Mouse (Mus musculus) ovary, adult 18-20 months (tissue): Measurements from ENCODE around the gene Nell1.

ENCODE experiments used
- DNase-seq: peaks from one replicate; pipeline ENCODE4 v3.0.0; 2022; ENCODE audit warnings: low spot score, mixed read lengths

Nell1 gene

GRCm38 (mm10) chr7:50551426-50551825 lies 576.8 kb downstream of the Nell1 start:
- no peak for DNase-seq

GRCm38 (mm10) chr7:50562708-50563107 lies 588.0 kb downstream of the Nell1 start:
- no peak for DNase-seq

GRCm38 (mm10) chr7:50573841-50574240 lies 599.2 kb downstream of the Nell1 start:
- no peak for DNase-seq

GRCm38 (mm10) chr7:50588642-50589424 lies 614.2 kb downstream of the Nell1 start:
- peak; percentile 1 for DNase-seq

- no peak for DNase-seq
These were observed 624.2 kb downstream of the Nell1 start, which contains the start of gene 4933405O20Rik for GRCm38 (mm10) chr7:50598890-50599289. TSS of gene 4933405O20Rik (plus strand) at chr7:50599190.

- no peak for DNase-seq
These were observed 639.4 kb downstream of the Nell1 start for GRCm38 (mm10) chr7:50614101-50614500.

- no peak for DNase-seq
These were observed 654.5 kb downstream of the Nell1 start for GRCm38 (mm10) chr7:50629186-50629585.

GRCm38 (mm10) chr7:50633147-50633546 lies 658.5 kb downstream of the Nell1 start:
- DNase-seq: no peak

- DNase-seq: no peak
These were observed 697.6 kb downstream of the Nell1 start for GRCm38 (mm10) chr7:50672266-50672665.

GRCm38 (mm10) chr7:50675444-50675843 lies 700.8 kb downstream of the Nell1 start:
- DNase-seq: no peak

GRCm38 (mm10) chr7:50677511-50677910 lies 702.8 kb downstream of the Nell1 start:
- DNase-seq: no peak

- DNase-seq: no peak
These were observed 711.7 kb downstream of the Nell1 start for GRCm38 (mm10) chr7:50686337-50686736.

- no peak for DNase-seq
These were observed 750.5 kb downstream of the Nell1 start for GRCm38 (mm10) chr7:50725166-50725565.

- DNase-seq: no peak
These were observed 756.3 kb downstream of the Nell1 start for GRCm38 (mm10) chr7:50730951-50731350.

- no peak for DNase-seq
These were observed 780.9 kb downstream of the Nell1 start for GRCm38 (mm10) chr7:50755516-50755915.

GRCm38 (mm10) chr7:50756409-50756808 lies 781.7 kb downstream of the Nell1 start:
- no peak for DNase-seq

- DNase-seq: no peak
These were observed 798.9 kb downstream of the Nell1 start for GRCm38 (mm10) chr7:50773516-50773915.

GRCm38 (mm10) chr7:50781105-50781504 lies 806.4 kb downstream of the Nell1 start:
- DNase-seq: no peak

- DNase-seq: no peak
These were observed 809.0 kb downstream of the Nell1 start for GRCm38 (mm10) chr7:50783652-50784051.

GRCm38 (mm10) chr7:50826180-50826579 lies 851.5 kb downstream of the Nell1 start:
- no peak for DNase-seq

- no peak for DNase-seq
These were observed 858.1 kb downstream of the Nell1 start for GRCm38 (mm10) chr7:50832799-50833198.

- DNase-seq: no peak
These were observed 868.0 kb downstream of the Nell1 start for GRCm38 (mm10) chr7:50842646-50843045.

- no peak for DNase-seq
These were observed 873.3 kb downstream of the Nell1 start for GRCm38 (mm10) chr7:50847921-50848320.

GRCm38 (mm10) chr7:50850271-50850670 lies 875.6 kb downstream of the Nell1 start:
- no peak for DNase-seq
